Mouse (Mus musculus): Measurements from ENCODE around the gene Olfr1333. TPM values are rescaled to one million over a fixed set of nuclear protein-coding genes. Genes with fewer than 3 reads are reported as not detected.

Gene Olfr1333
- total RNA-seq (2021) = not detected

GRCm38 (mm10) chr4:118836179-118836578 lies at the start of gene Olfr1333:
TSS of gene Olfr1333 (minus strand) at chr4:118836279.
- DNase-seq = no peak

- DNase-seq = peak; percentile 24
Observed at GRCm38 (mm10) chr4:118867566-118867965, 31.5 kb upstream of the Olfr1333 start.

- DNase-seq = no peak
Observed at GRCm38 (mm10) chr4:118864349-118864748, 28.3 kb upstream of the Olfr1333 start, which contains the start of gene Olfr1331. TSS of gene Olfr1331 (plus strand) at chr4:118864649.

- DNase-seq = peak; percentile 32
Observed at GRCm38 (mm10) chr4:118862704-118863103, 26.6 kb upstream of the Olfr1333 start.

GRCm38 (mm10) chr4:118861791-118862190 lies 25.7 kb upstream of the Olfr1333 start:
- peak; percentile 5 for DNase-seq

- no peak for DNase-seq
Observed at GRCm38 (mm10) chr4:118818921-118819320, 17.2 kb downstream of the Olfr1333 start.

- DNase-seq = no peak
Observed at GRCm38 (mm10) chr4:118809844-118810243, 26.2 kb downstream of the Olfr1333 start, which contains the start of gene Olfr1335. TSS of gene Olfr1335 (minus strand) at chr4:118809944.

- DNase-seq = peak; percentile 17
Observed at GRCm38 (mm10) chr4:118792796-118793195, 43.3 kb downstream of the Olfr1333 start.

GRCm38 (mm10) chr4:118782486-118782885 lies 53.6 kb downstream of the Olfr1333 start, which contains the start of gene Olfr1337:
TSS of gene Olfr1337 (minus strand) at chr4:118782586.
- DNase-seq = no peak

Other genes with a start within 250 kb of the Olfr1333 start
- gene Cfap57, start 215.5 kb downstream of the Olfr1333 start, total RNA-seq (2021) = under 1 TPM in 1 of 2 experiments, not detected in 1; 0.18 TPM
- 10 to 100 TPM; 43.0 to 51.1 TPM for gene Ebna1bp2, start 215.5 kb downstream of the Olfr1333 start, total RNA-seq (2021)
- not detected for gene Olfr62, start 177.3 kb downstream of the Olfr1333 start, total RNA-seq (2021)
- gene Olfr1342, start 143.5 kb downstream of the Olfr1333 start, total RNA-seq (2021) = not detected
- not detected for gene Olfr1341, start 132.8 kb downstream of the Olfr1333 start, total RNA-seq (2021)
- gene Olfr1340, start 116.1 kb downstream of the Olfr1333 start, total RNA-seq (2021) = not detected
- not detected for gene Olfr1339, start 104.1 kb downstream of the Olfr1333 start, total RNA-seq (2021)
- gene Olfr1338, start 77.5 kb downstream of the Olfr1333 start, total RNA-seq (2021) = not detected
- gene Olfr1337, start 53.7 kb downstream of the Olfr1333 start, total RNA-seq (2021) = not detected
- gene Olfr1335, start 26.3 kb downstream of the Olfr1333 start, total RNA-seq (2021) = not detected
- gene Olfr1331, start 28.4 kb upstream of the Olfr1333 start, total RNA-seq (2021) = not detected
- gene Olfr1330, start 52.3 kb upstream of the Olfr1333 start, total RNA-seq (2021) = not detected
- gene Olfr1329, start 81.2 kb upstream of the Olfr1333 start, total RNA-seq (2021) = not detected
- not detected for gene Olfr1328, start 102.3 kb upstream of the Olfr1333 start, total RNA-seq (2021)
- not detected for gene Lao1, start 125.3 kb upstream of the Olfr1333 start, total RNA-seq (2021)

Data from heart, postnatal 4 days (tissue).